Mouse (Mus musculus): ENCODE results near the gene Tmem206.
A peak's percentile ranks its signal among the peaks of the same experiment; 100 is the strongest.

Gene Tmem206

GRCm38 (mm10) chr1:191325726-191326232 lies at the start of gene Tmem206:
Gene Tmem206 (plus strand): TSS chr1:191325912.
- peak; percentile 97 for DNase-seq

- DNase-seq = no peak
Measured at GRCm38 (mm10) chr1:191276181-191276580, 49.5 kb upstream of the Tmem206 start.

- peak; percentile 77 to 87 for DNase-seq
Measured at GRCm38 (mm10) chr1:191277549-191278059, 48.1 kb upstream of the Tmem206 start.

- DNase-seq = no peak
Measured at GRCm38 (mm10) chr1:191278324-191278723, 47.4 kb upstream of the Tmem206 start.

- peak; percentile 54 to 61 for DNase-seq
Measured at GRCm38 (mm10) chr1:191281171-191281570, 44.5 kb upstream of the Tmem206 start.

- no peak for DNase-seq
Measured at GRCm38 (mm10) chr1:191282319-191282718, 43.4 kb upstream of the Tmem206 start.

GRCm38 (mm10) chr1:191283110-191284040 lies 42.3 kb upstream of the Tmem206 start:
- no peak for DNase-seq

- no peak for DNase-seq
Measured at GRCm38 (mm10) chr1:191284502-191284901, 41.2 kb upstream of the Tmem206 start.

- DNase-seq = peak; percentile 80 to 82
Measured at GRCm38 (mm10) chr1:191288762-191289161, 37.0 kb upstream of the Tmem206 start.

GRCm38 (mm10) chr1:191292348-191292747 lies 33.4 kb upstream of the Tmem206 start:
- DNase-seq = peak; percentile 45 to 66

- DNase-seq = no peak
Measured at GRCm38 (mm10) chr1:191293051-191293450, 32.7 kb upstream of the Tmem206 start.

- DNase-seq = no peak
Measured at GRCm38 (mm10) chr1:191293996-191294795, 31.5 kb upstream of the Tmem206 start.

GRCm38 (mm10) chr1:191295784-191296183 lies 29.9 kb upstream of the Tmem206 start:
- no peak for DNase-seq

- DNase-seq = peak; percentile 59 to 76
Measured at GRCm38 (mm10) chr1:191296445-191296844, 29.3 kb upstream of the Tmem206 start.

- DNase-seq = no peak
Measured at GRCm38 (mm10) chr1:191298304-191298703, 27.4 kb upstream of the Tmem206 start.

- DNase-seq = peak; percentile 65 to 66
Measured at GRCm38 (mm10) chr1:191299215-191299942, 26.3 kb upstream of the Tmem206 start.

- no peak for DNase-seq
Measured at GRCm38 (mm10) chr1:191301903-191302302, 23.8 kb upstream of the Tmem206 start.

- DNase-seq = peak in 1 of 2 experiments; percentile 82
Measured at GRCm38 (mm10) chr1:191303736-191304135, 22.0 kb upstream of the Tmem206 start.

- DNase-seq = no peak
Measured at GRCm38 (mm10) chr1:191304216-191304615, 21.5 kb upstream of the Tmem206 start.

- DNase-seq = no peak
Measured at GRCm38 (mm10) chr1:191305610-191306009, 20.1 kb upstream of the Tmem206 start.

GRCm38 (mm10) chr1:191306316-191306715 lies 19.4 kb upstream of the Tmem206 start:
- DNase-seq = no peak

GRCm38 (mm10) chr1:191307766-191308455 lies 17.8 kb upstream of the Tmem206 start:
- no peak for DNase-seq
